Mouse (Mus musculus) B cell, adult 62 days (primary cell): Measurements from ENCODE around the gene Tmprss6. TPM values are rescaled to one million over a fixed set of nuclear protein-coding genes. Genes with fewer than 3 reads are reported as not detected.

Source experiments
- total RNA-seq: library from RNA; stranded (reverse); gene quantifications from 4 replicates; pipeline ENCODE4 v1.2.4, GENCODE M21; 2023

Tmprss6 gene
- not detected in 4 replicates for total RNA-seq

GRCm38 (mm10) chr15:78468379-78468937 is at the start of gene Tmprss6:
TSS of gene Tmprss6 (minus strand) at chr15:78468634.

GRCm38 (mm10) chr15:78494968-78495406 is 26.6 kb upstream of the Tmprss6 start, which contains the start of gene Il2rb:
TSS of gene Il2rb (minus strand) at chr15:78495271.

GRCm38 (mm10) chr15:78428391-78429138 is 39.9 kb downstream of the Tmprss6 start, which contains the start of gene Kctd17:
TSS of gene Kctd17 (plus strand) at chr15:78428564.

GRCm38 (mm10) chr15:78406293-78406934 is 62.0 kb downstream of the Tmprss6 start, which contains the start of gene Mpst:
TSS of gene Mpst (plus strand) at chr15:78406416.

GRCm38 (mm10) chr15:78405517-78406211 is 62.8 kb downstream of the Tmprss6 start, which contains the start of gene Tst:
TSS of gene Tst (minus strand) at chr15:78405907.

GRCm38 (mm10) chr15:78395478-78395962 is 72.9 kb downstream of the Tmprss6 start, which contains the start of gene Tex33:
TSS of gene Tex33 (minus strand) at chr15:78395912.

Other genes with a start within 250 kb of the Tmprss6 start
- gene Ncf4, start 223.8 kb downstream of the Tmprss6 start, total RNA-seq: 285 to 330 TPM (median 294 TPM) in 4 replicates
- gene Csf2rb2, start 162.9 kb downstream of the Tmprss6 start, total RNA-seq: 0.50 to 1.4 TPM (median 0.95 TPM) in 4 replicates
- 21.1 to 26.8 TPM (median 22.9 TPM) in 4 replicates for gene Csf2rb, start 142.9 kb downstream of the Tmprss6 start, total RNA-seq
- not detected in 4 replicates for gene Tex33, start 72.7 kb downstream of the Tmprss6 start, total RNA-seq
- gene Tst, start 62.7 kb downstream of the Tmprss6 start, total RNA-seq: 0.75 to 1.9 TPM (median 1.5 TPM) in 4 replicates
- 18.6 to 23.2 TPM (median 22.5 TPM) in 4 replicates for gene Mpst, start 62.2 kb downstream of the Tmprss6 start, total RNA-seq
- gene Kctd17, start 40.1 kb downstream of the Tmprss6 start, total RNA-seq: 0.44 to 0.75 TPM (median 0.54 TPM) in 3 of 4 replicates, not detected in the other
- 3.7 to 4.7 TPM (median 3.9 TPM) in 4 replicates for gene Il2rb, start 26.6 kb upstream of the Tmprss6 start, total RNA-seq
- gene C1qtnf6, start 62.8 kb upstream of the Tmprss6 start, total RNA-seq: not detected in 4 replicates
- not detected in 4 replicates for gene Sstr3, start 76.1 kb upstream of the Tmprss6 start, total RNA-seq
- gene Rac2, start 104.1 kb upstream of the Tmprss6 start, total RNA-seq: 761 to 837 TPM (median 813 TPM) in 4 replicates
- gene Cyth4, start 128.4 kb upstream of the Tmprss6 start, total RNA-seq: 157 to 169 TPM (median 159 TPM) in 4 replicates